ENCODE assay signal across 1 mouse cellular context in genomic region chr5:57959317-57959716, GRCm38 (mm10).
TF ChIP-seq lines count a peak whose summit lies in the region.

No protein-coding gene starts in this region.

TF ChIP-seq in MEL, 35 proteins besides CTCF, POLR2A, EP300 and RAD21 (continued from another document):
- TF ChIP-seq POLR2AphosphoS2 (IDR thresholded peaks at IDR 0.05; ENCODE audit: low read length) (no peak), TCF12 (IDR thresholded peaks at IDR 0.05; ENCODE audit: low read depth, low read length) (peak; percentile 76), JUND (IDR thresholded peaks at IDR 0.05; ENCODE audit: low read depth, low read length) (no peak), CHD2 (IDR thresholded peaks at IDR 0.05; ENCODE audit: low read length) (no peak)
